Mouse (Mus musculus) heart, postnatal 0 days (tissue): Measurements from ENCODE around the gene Eln. TPM values are rescaled to one million over a fixed set of nuclear protein-coding genes. Genes with fewer than 3 reads are reported as not detected.

ENCODE experiments used
- ATAC-seq: fragments of 200-750 bp; cut with Nextera tagmentation; 2 replicates; pipeline ENCODE4 v1.8.0; 2017; ENCODE audit warnings: low read depth, moderate number of reproducible peaks, moderate library complexity; ENCODE audit not compliant: insufficient read depth
- DNase-seq: peaks from one replicate; pipeline ENCODE4 v3.0.0-alpha.2; 2016; ENCODE audit warnings: low spot score
- H3K27ac ChIP-seq: fragments of 300-500 bp; sonication (generic); 2 replicates; pipeline ENCODE4 v1.5.1; 2014; ENCODE audit warnings: low read depth, mild to moderate bottlenecking
- H3K27me3 ChIP-seq: fragments of 300-500 bp; sonication (generic); 2 replicates; pipeline ENCODE4 v1.6.1; 2014; ENCODE audit warnings: low read length, mixed read lengths; ENCODE audit not compliant: control insufficient read depth, insufficient read depth
- H3K36me3 ChIP-seq: fragments of 300-500 bp; sonication (generic); replicated peaks from 2 replicates; pipeline ENCODE4 v1.6.1; 2014; ENCODE audit warnings: low read length, mixed read lengths; ENCODE audit not compliant: control insufficient read depth, insufficient read depth
- H3K4me1 ChIP-seq: fragments of 300-500 bp; sonication (generic); 2 replicates; pipeline ENCODE4 v1.6.1; 2014; ENCODE audit warnings: antibody characterized with exemption; ENCODE audit not compliant: control insufficient read depth, insufficient read depth
- H3K4me2 ChIP-seq: fragments of 300-500 bp; sonication (generic); 2 replicates; pipeline ENCODE4 v1.6.1; 2014; ENCODE audit warnings: low read depth, mild to moderate bottlenecking, low read length, moderate library complexity
- H3K4me3 ChIP-seq: fragments of 300-500 bp; sonication (generic); 2 replicates; pipeline ENCODE4 v1.5.1; 2014; ENCODE audit warnings: low read depth, low read length
- H3K9ac ChIP-seq: fragments of 300-500 bp; sonication (generic); replicated peaks from 2 replicates; pipeline ENCODE4 v1.6.1; 2014; ENCODE audit warnings: low read depth, low read length, mixed read lengths
- H3K9me3 ChIP-seq: fragments of 300-500 bp; sonication (generic); replicated peaks from 2 replicates; pipeline ENCODE4 v1.6.1; 2016; ENCODE audit warnings: low read length; ENCODE audit not compliant: control insufficient read depth
- CTCF ChIP-seq: IDR thresholded peaks from 2 replicates; pipeline ENCODE4 v1.5.1; 2016; ENCODE audit warnings: antibody characterized with exemption, control low read depth, low read depth
- EP300 ChIP-seq: IDR thresholded peaks from 2 replicates; pipeline ENCODE4 v1.6.1; 2016; ENCODE audit warnings: antibody characterized with exemption, low read depth
- WGBS: fragments of 180-500 bp; shearing (Covaris S2); extraction: QIAGEN DNeasy Blood & Tissue Kit; methylation state at CpG from one replicate; pipeline ENCODE4 v1.1.7; 2014; 5-methylcytosine and 5-hydroxymethylcytosine counted together
- polyA plus RNA-seq: library from polyadenylated mRNA; unstranded; fragments of >200 nt; fragmentation: Nextera tagmentation; extraction: Ambion mirVana; gene quantifications from 2 replicates; pipeline ENCODE4 v1.2.1, GENCODE M21; 2015
- total RNA-seq: library from RNA; depleted of rRNA; stranded (reverse); fragments of >200 nt; gene quantifications from 2 replicates; pipeline ENCODE4 v1.2.3, GENCODE M21; 2014; ENCODE audit warnings: low replicate concordance

Eln gene
- total and polyA plus RNA-seq, 2 experiments from 2014 or later: 313 to 362 TPM

DNA sequence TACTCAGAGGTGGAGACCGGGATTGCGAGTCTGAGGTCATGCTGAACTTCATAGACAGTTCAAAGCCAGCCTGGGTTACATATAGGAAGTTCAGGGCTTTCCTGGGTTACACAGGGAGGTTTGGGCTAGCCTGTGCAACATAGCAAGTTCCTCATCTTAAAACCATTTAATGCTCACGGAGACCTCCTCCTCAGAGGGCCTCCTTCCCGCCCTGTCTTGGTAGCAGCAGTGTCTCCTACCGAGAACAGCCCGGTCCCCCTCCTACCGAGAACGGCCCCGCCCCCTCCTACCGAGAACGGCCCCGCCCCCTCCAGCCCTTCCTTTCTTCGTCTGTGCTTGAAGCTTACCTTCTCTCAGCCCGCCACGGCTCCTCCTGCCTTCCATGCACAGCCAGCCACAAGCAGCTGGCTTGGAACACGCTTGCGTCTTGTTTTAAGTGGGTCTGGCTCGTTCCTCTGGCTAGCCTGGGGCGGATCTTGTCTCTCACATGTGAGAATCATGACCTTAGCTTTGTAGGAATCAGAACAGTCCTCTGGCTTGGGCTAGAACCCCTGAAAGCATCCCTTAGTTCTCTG, 4.8 kb downstream of the Eln start:
- TF ChIP-seq EP300: no peak
- no peak for TF ChIP-seq CTCF
- Histone ChIP-seq H3K9ac (no peak overlapping the region), H3K36me3 (no peaks in the 10 kb centered on the region), H3K27me3 (peaks cover 16% of the 10 kb centered on the region), H3K27ac (peak overlapping the region; percentile 36; the same call in 1 of the 2 replicates), H3K4me2 (peak overlapping the region; percentile 12), H3K4me3 (no peak overlapping the region), H3K4me1 (peaks cover 4% of the 10 kb centered on the region; the same call in 1 of the 2 replicates), H3K9me3 (no peaks in the 10 kb centered on the region)
- ATAC-seq: no peak
- WGBS: 15% methylated on average over 19 of the region's 19 CpGs
- DNase-seq: no peak

DNA sequence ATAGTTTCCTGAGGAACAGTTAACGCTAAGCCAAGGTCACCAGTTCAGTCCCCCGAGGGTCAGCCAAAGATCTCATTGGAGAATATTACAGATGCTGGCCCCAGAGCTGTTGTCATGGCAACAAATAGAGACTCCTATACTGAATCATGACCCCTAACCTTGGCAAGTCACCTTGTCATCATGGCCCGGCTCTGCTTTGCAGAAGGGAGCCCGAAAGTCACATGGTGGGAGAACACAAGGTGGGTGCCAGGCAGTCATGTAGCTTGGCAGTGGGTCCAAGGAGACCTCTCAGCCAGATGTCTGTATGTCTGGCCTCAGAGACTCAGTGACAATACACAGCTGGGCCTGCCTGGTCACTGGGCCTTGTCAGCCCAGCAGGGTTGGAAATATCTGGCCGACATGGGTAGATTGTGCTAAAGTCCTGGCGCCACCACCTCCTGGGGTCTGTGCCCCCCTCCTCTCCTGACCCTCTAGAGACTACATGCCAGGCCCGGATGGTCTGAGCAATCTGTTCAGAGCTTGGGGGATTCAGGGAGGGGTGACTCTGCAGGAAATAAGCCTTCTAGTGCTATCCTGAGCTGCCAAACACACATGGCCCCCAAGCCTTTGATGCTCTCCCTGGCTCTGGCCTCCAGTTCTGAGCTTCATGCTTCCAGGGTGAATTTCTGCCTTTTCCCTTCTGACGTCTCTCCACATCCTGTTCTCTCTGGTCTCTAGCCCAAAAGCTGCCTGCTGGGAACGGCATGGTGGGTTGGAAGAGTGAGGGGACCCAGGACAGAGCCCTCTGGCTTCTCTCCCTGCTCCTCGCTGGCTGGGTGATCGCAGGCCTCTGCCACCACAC, 6.4 kb downstream of the Eln start:
- TF ChIP-seq CTCF: no peak
- TF ChIP-seq EP300: 0 out of 2 replicates have a peak, but pooled peaks have one; percentile 30
- WGBS: 51% methylated on average over 11 of the region's 11 CpGs
- Histone ChIP-seq H3K27me3 (peaks cover 9% of the 10 kb centered on the region), H3K9me3 (no peaks in the 10 kb centered on the region), H3K4me2 (no peak overlapping the region), H3K4me3 (no peak overlapping the region), H3K9ac (no peak overlapping the region), H3K36me3 (no peaks in the 10 kb centered on the region), H3K4me1 (0 out of 2 replicates have a peak, but pooled peaks cover 4% of the 10 kb centered on the region), H3K27ac (peak overlapping the region; percentile 16)
- peak; percentile 45 for DNase-seq
- ATAC-seq: peak; percentile 52

GRCm38 (mm10) chr5:134739951-134740350, 7.2 kb downstream of the Eln start:
- ATAC-seq (peak; percentile 11; the same call in 1 of the 2 replicates), DNase-seq (no peak)
- H3K27me3 ChIP-seq: peaks cover 9% of the 10 kb centered on the region
- TF ChIP-seq CTCF: no peak
- TF ChIP-seq EP300: no peak
- 0 out of 2 replicates have a peak, but pooled peaks cover 4% of the 10 kb centered on the region for H3K4me1 ChIP-seq
- no peaks in the 10 kb centered on the region for H3K36me3 ChIP-seq
- H3K9ac ChIP-seq: no peak overlapping the region
- H3K4me3 ChIP-seq: no peak overlapping the region
- H3K4me2 ChIP-seq: no peak overlapping the region
- H3K27ac ChIP-seq: no peak overlapping the region
- H3K9me3 ChIP-seq: no peaks in the 10 kb centered on the region
- WGBS: 38% methylated on average over 3 of the region's 3 CpGs

GRCm38 (mm10) chr5:134734920-134735319, 12.2 kb downstream of the Eln start:
- TF ChIP-seq CTCF: no peak
- TF ChIP-seq EP300: no peak
- no peaks in the 10 kb centered on the region for H3K4me1 ChIP-seq
- no peaks in the 10 kb centered on the region for H3K9me3 ChIP-seq
- no peak overlapping the region for H3K4me3 ChIP-seq
- H3K9ac ChIP-seq: no peak overlapping the region
- peak; percentile 34 for ATAC-seq
- DNase-seq: no peak
- H3K4me2 ChIP-seq: no peak overlapping the region
- H3K36me3 ChIP-seq: no peaks in the 10 kb centered on the region; the same call in none of the 2 replicates
- H3K27ac ChIP-seq: no peak overlapping the region
- no peaks in the 10 kb centered on the region for H3K27me3 ChIP-seq
- WGBS: 32% methylated on average over 2 of the region's 2 CpGs

GRCm38 (mm10) chr5:134734072-134734471, 13.1 kb downstream of the Eln start:
- Histone ChIP-seq H3K4me3 (no peak overlapping the region), H3K27me3 (no peaks in the 10 kb centered on the region), H3K9me3 (no peaks in the 10 kb centered on the region), H3K4me2 (no peak overlapping the region), H3K4me1 (no peaks in the 10 kb centered on the region), H3K27ac (no peak overlapping the region), H3K9ac (no peak overlapping the region), H3K36me3 (no peaks in the 10 kb centered on the region; the same call in none of the 2 replicates)
- ATAC-seq (peak; percentile 31; the same call in 1 of the 2 replicates), DNase-seq (no peak)
- TF ChIP-seq CTCF (no peak), EP300 (no peak)
- WGBS: 42% methylated on average over 5 of the region's 5 CpGs
